Mouse (Mus musculus): ENCODE measurements at regions not wholly inside any gene's neighbourhood (a gene's known extent, or its start where the extent isn't known, plus 50 kb on each side); places are given as distances from the start of the nearest gene placed in this dataset.

DNA sequence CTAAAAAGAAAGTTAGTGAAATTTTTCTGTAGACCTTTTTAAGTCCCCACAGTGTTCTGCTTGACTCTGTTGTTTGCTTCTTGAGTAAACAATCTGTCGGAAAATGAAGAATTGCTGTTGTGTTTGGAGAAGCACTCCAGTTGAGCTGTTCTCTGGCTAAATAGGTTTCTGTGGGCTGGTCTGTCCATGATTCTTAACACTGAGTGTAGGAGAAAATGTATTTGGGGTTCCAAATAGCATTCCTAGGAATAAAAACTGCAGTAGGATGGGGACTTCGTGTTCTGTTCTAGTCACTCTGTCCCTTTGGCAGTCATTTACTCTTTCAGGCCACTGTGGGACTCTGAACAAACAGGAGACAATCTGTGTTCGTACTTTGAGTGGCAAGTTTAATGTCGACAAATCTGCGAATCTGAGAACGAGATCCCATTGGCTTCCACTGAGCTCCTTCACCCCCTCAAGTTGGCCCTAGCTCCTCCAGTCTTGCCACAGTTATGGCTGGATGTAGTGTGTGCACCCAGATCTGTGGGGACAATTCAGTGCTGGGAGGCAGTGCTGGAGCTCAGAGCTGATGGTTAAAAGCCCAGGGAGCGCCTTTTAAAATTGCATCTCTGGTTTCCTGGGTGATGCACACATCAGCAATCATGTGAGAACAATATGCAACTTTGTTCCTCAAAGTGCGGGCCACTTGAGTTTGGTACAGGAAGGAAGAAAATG lies 330.2 kb downstream of the Lmbrd1 start:
- Histone ChIP-seq H3K4me2 (replicated peaks; ENCODE audit: low read depth) (no peak overlapping the region), H3K27ac (replicated peaks) (no peak overlapping the region), H3K9me3 (ENCODE audit: control insufficient read depth, low read length) (no peaks in the 10 kb centered on the region), H3K4me3 (ENCODE audit: low read depth, low read length) (no peak overlapping the region), H3K36me3 (ENCODE audit: control insufficient read depth, insufficient read depth, low read length) (no peaks in the 10 kb centered on the region), H3K9ac (ENCODE audit: low read length) (no peak overlapping the region), H3K27me3 (ENCODE audit: control insufficient read depth, insufficient read depth, low read length) (no peaks in the 10 kb centered on the region), H3K4me1 (replicated peaks; ENCODE audit: control insufficient read depth, insufficient read depth) (no peaks in the 10 kb centered on the region)
- ATAC-seq (ENCODE audit: low FRiP score, low TSS enrichment) (no peak), DNase-seq (ENCODE audit: low spot score) (no peak)
- WGBS: 35% methylated on average over 8 of the region's 8 CpGs
- TF ChIP-seq CTCF (IDR thresholded peaks at IDR 0.05; ENCODE audit: low read depth): no peak
- no peak for TF ChIP-seq EP300 (optimal IDR thresholded peaks at IDR 0.05)

DNA sequence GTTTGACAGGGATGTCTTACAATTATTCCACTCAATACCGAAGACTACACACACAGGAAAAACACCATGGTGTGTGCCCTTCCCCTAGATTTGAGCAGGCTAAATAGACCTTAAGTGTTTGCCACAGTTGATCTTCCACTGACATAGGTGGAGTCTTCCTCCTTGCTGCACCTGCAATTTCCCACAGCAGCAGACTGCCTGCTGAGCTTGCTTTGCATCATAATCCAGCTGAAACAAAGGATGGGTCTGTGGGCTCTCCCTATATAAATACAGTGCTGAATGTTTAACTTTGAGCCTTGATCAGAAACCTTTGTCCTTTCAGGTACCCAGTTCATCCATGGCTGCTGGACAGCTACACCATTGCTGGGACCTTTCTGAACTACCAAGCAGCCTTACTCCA lies 334.3 kb downstream of the Lmbrd1 start:
- Histone ChIP-seq H3K4me3 (ENCODE audit: low read depth, low read length) (no peak overlapping the region), H3K4me1 (replicated peaks; ENCODE audit: control insufficient read depth, insufficient read depth) (no peaks in the 10 kb centered on the region), H3K36me3 (ENCODE audit: control insufficient read depth, insufficient read depth, low read length) (no peaks in the 10 kb centered on the region), H3K9me3 (ENCODE audit: control insufficient read depth, low read length) (no peaks in the 10 kb centered on the region), H3K4me2 (replicated peaks; ENCODE audit: low read depth) (no peak overlapping the region), H3K9ac (ENCODE audit: low read length) (no peak overlapping the region), H3K27me3 (ENCODE audit: control insufficient read depth, insufficient read depth, low read length) (no peaks in the 10 kb centered on the region), H3K27ac (replicated peaks) (no peak overlapping the region)
- 81% methylated on average over 1 of the region's 1 CpGs for WGBS
- no peak for TF ChIP-seq EP300 (optimal IDR thresholded peaks at IDR 0.05)
- no peak for TF ChIP-seq CTCF (IDR thresholded peaks at IDR 0.05; ENCODE audit: low read depth)
- DNase-seq (ENCODE audit: low spot score) (no peak), ATAC-seq (ENCODE audit: low FRiP score, low TSS enrichment) (no peak)
